Mouse (Mus musculus) heart, embryonic 11.5 days (tissue): ENCODE results near the gene Prkaa2. TPM values are rescaled to one million over a fixed set of nuclear protein-coding genes. Genes with fewer than 3 reads are reported as not detected.

Source experiments
- polyA plus RNA-seq: library from polyadenylated mRNA; unstranded; fragments of >200 nt; fragmentation: Nextera tagmentation; extraction: Ambion mirVana; gene quantifications from 2 replicates; pipeline ENCODE4 v1.2.1, GENCODE M21; 2014

The Prkaa2 gene
- polyA plus RNA-seq, 1 experiment from 2014 or later = 38.8 TPM

Other genes starting within 250 kb of the Prkaa2 start
- 0.36 TPM in 1 of 2 replicates, not detected in the other for gene C8a, start 233.5 kb downstream of the Prkaa2 start, polyA plus RNA-seq
- 0.06 TPM in 1 of 2 replicates, not detected in the other for gene Fyb2, start 196.4 kb downstream of the Prkaa2 start, polyA plus RNA-seq
- gene Plpp3, start 47.5 kb upstream of the Prkaa2 start, polyA plus RNA-seq = 23.8 and 25.7 TPM in 2 replicates